8 mouse cellular contexts compared by ENCODE assay signal in the genomic region with DNA sequence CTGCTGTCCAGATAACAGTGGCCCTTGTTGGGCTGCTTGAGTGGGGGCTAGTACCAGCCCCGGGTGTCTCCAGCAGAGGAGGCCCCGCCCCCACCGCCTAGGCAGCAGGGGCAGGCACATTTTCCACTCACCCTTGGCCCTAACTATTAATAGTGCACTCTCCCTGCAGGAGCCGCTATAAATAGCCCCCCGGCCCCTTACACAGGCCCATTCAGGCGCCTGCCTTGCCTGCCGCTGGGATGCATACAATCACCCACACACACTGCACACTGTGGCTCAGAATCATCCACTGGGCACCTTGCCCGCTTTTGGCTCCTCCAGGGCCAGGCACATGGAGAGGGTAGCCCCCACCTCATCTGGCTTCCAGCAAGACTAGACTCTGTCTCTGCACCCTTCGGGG. TPM values are rescaled to one million over a fixed set of nuclear protein-coding genes. Genes with fewer than 3 reads are reported as not detected.
A peak's percentile ranks its signal among the peaks of the same experiment; 100 is the strongest.
DNase-seq lines count a peak whose midpoint lies in the region; ATAC-seq lines count a peak whose summit lies in the region.

No protein-coding gene starts in this region.

- H3K9ac ChIP-seq in hindbrain, embryonic 11.5 days (ENCODE audit: low read depth, low read length): no peak overlapping the region
- H3K9ac ChIP-seq in lung, embryonic 16.5 days (ENCODE audit: low read length): peak overlapping the region; percentile 54

- no peaks in the 10 kb centered on the region for H3K9me3 ChIP-seq in hindbrain, embryonic 11.5 days (ENCODE audit: control insufficient read depth, low read length)
- no peaks in the 10 kb centered on the region for H3K9me3 ChIP-seq in lung, embryonic 16.5 days (ENCODE audit: control insufficient read depth, low read length)

- WGBS in hindbrain, embryonic 11.5 days: 30% methylated on average over 9 of the region's 9 CpGs
- WGBS in lung, embryonic 16.5 days: 11% methylated on average over 9 of the region's 9 CpGs

- no peak overlapping the region for H3K4me2 ChIP-seq in hindbrain, embryonic 11.5 days (replicated peaks; ENCODE audit: low read depth, low read length)
- H3K4me2 ChIP-seq in lung, embryonic 16.5 days (ENCODE audit: low read depth, low read length): peak overlapping the region; percentile 10; the same call in 1 of the 2 replicates

- H3K4me1 ChIP-seq in hindbrain, embryonic 11.5 days (replicated peaks; ENCODE audit: control insufficient read depth, insufficient read depth, low read length): peaks cover 3% of the 10 kb centered on the region; the same call in 1 of the 2 replicates
- H3K4me1 ChIP-seq in lung, embryonic 16.5 days (replicated peaks; ENCODE audit: control insufficient read depth, insufficient read depth, low read length): peaks cover 32% of the 10 kb centered on the region

- H3K27me3 ChIP-seq in hindbrain, embryonic 11.5 days (ENCODE audit: control insufficient read depth, insufficient read depth, low read length): no peaks in the 10 kb centered on the region
- H3K27me3 ChIP-seq in lung, embryonic 16.5 days (ENCODE audit: control insufficient read depth, insufficient read depth, low read depth, low read length): no peaks in the 10 kb centered on the region

- no peaks in the 10 kb centered on the region for H3K36me3 ChIP-seq in hindbrain, embryonic 11.5 days (ENCODE audit: control insufficient read depth, insufficient read depth, low read length)
- H3K36me3 ChIP-seq in lung, embryonic 16.5 days (ENCODE audit: control insufficient read depth, insufficient read depth, low read length): no peaks in the 10 kb centered on the region

- H3K4me3 ChIP-seq in hindbrain, embryonic 11.5 days (ENCODE audit: low read depth, low read length): no peak overlapping the region
- no peak overlapping the region for H3K4me3 ChIP-seq in lung, embryonic 16.5 days (ENCODE audit: low read length)

- peak; percentile 48 for ATAC-seq in hindbrain, embryonic 11.5 days (ENCODE audit: low FRiP score)
- ATAC-seq in lung, embryonic 16.5 days (ENCODE audit: low read depth): peak; percentile 82
- ATAC-seq in CD4-positive, CD25-positive, alpha-beta regulatory T cell, adult 4 months: no peak

- peak; percentile 82 for DNase-seq in layer of hippocampus, adult 11-12 months (ENCODE audit: low spot score)
- no peak for DNase-seq in layer of hippocampus, adult 9-10 months (ENCODE audit: low spot score)
- peak; percentile 72 for DNase-seq in frontal cortex, postnatal 10 days (ENCODE audit: low spot score in 2 of 2)
- DNase-seq in hindbrain, embryonic 11.5 days (ENCODE audit: low spot score): peak; percentile 28
- peak; percentile 67 to 76 for DNase-seq in layer of hippocampus, postnatal 10 days (ENCODE audit: low spot score in 2 of 2)
- DNase-seq in right cerebral cortex, postnatal 25 days: peak; percentile 61

- no peak overlapping the region for H3K27ac ChIP-seq in hindbrain, embryonic 11.5 days (ENCODE audit: low read depth, low read length)
- peak overlapping the region; percentile 92 for H3K27ac ChIP-seq in lung, embryonic 16.5 days (ENCODE audit: low read length)

RNA-seq across cellular contexts. Expression of gene Creld2, which starts 19.8 kb away (rescaled TPM):
- 85.3 and 89.5 TPM in 2 replicates for polyA plus RNA-seq in hindbrain, embryonic 11.5 days (2014; fragmentation: Nextera tagmentation; extraction: Ambion mirVana)
- 10 to 100 TPM; 19.8 to 20.5 TPM for total RNA-seq in layer of hippocampus, postnatal 10 days (2021)
- polyA plus RNA-seq in lung, embryonic 16.5 days (2015; fragmentation: Nextera tagmentation; extraction: Ambion mirVana): 99.5 and 110 TPM in 2 replicates
- 10 to 100 TPM; 24.7 to 25.1 TPM for polyA plus RNA-seq in CD4-positive, CD25-positive, alpha-beta regulatory T cell, adult 4 months (2017; shearing (Covaris generic))

RNA-seq across cellular contexts. Expression of gene Alg12, which starts 20.2 kb away (rescaled TPM):
- 10.6 and 11.5 TPM in 2 replicates for polyA plus RNA-seq in hindbrain, embryonic 11.5 days (2014; fragmentation: Nextera tagmentation; extraction: Ambion mirVana)
- total RNA-seq in layer of hippocampus, postnatal 10 days (2021): 10 to 100 TPM in 1 of 2 experiments, 1 to 10 TPM in 1; 9.8 to 10.3 TPM
- 13.5 and 14.4 TPM in 2 replicates for polyA plus RNA-seq in lung, embryonic 16.5 days (2015; fragmentation: Nextera tagmentation; extraction: Ambion mirVana)
- 10 to 100 TPM; 17.1 to 23.5 TPM for polyA plus RNA-seq in CD4-positive, CD25-positive, alpha-beta regulatory T cell, adult 4 months (2017; shearing (Covaris generic))

RNA-seq across cellular contexts. Expression of gene Pim3, which starts 22.7 kb away (rescaled TPM):
- polyA plus RNA-seq in hindbrain, embryonic 11.5 days (2014; fragmentation: Nextera tagmentation; extraction: Ambion mirVana): 31.6 and 35.6 TPM in 2 replicates
- 10 to 100 TPM; 35.7 to 39.5 TPM for total RNA-seq in layer of hippocampus, postnatal 10 days (2021)
- 64.1 and 68.0 TPM in 2 replicates for polyA plus RNA-seq in lung, embryonic 16.5 days (2015; fragmentation: Nextera tagmentation; extraction: Ambion mirVana)
- 1 to 10 TPM; 1.5 to 4.3 TPM for polyA plus RNA-seq in CD4-positive, CD25-positive, alpha-beta regulatory T cell, adult 4 months (2017; shearing (Covaris generic))
